Mouse (Mus musculus): ENCODE measurements around the gene Dnaja3. TPM values are rescaled to one million over a fixed set of nuclear protein-coding genes. Genes with fewer than 3 reads are reported as not detected.

Gene Dnaja3
- total RNA-seq, 1 experiment from 2014 or later: 24.2 TPM

- no peak for ATAC-seq (ENCODE audit: extremely low read depth, insufficient number of reproducible peaks, low FRiP score, poor library complexity, severe bottlenecking)
Measured at GRCm38 (mm10) chr16:4742186-4742585, 102.4 kb downstream of the Dnaja3 start.

- ATAC-seq (ENCODE audit: extremely low read depth, insufficient number of reproducible peaks, low FRiP score, poor library complexity, severe bottlenecking): no peak
Measured at GRCm38 (mm10) chr16:4752155-4752554, 112.4 kb downstream of the Dnaja3 start.

GRCm38 (mm10) chr16:4754045-4754444, 114.3 kb downstream of the Dnaja3 start:
- no peak for ATAC-seq (ENCODE audit: extremely low read depth, insufficient number of reproducible peaks, low FRiP score, poor library complexity, severe bottlenecking)

GRCm38 (mm10) chr16:4756660-4757335, 117.0 kb downstream of the Dnaja3 start:
- ATAC-seq (ENCODE audit: extremely low read depth, insufficient number of reproducible peaks, low FRiP score, poor library complexity, severe bottlenecking): peak; percentile 72

Other genes with a start within 250 kb of the Dnaja3 start
- 2.3 and 2.6 TPM in 2 replicates for gene Adcy9, start 219.5 kb upstream of the Dnaja3 start, total RNA-seq (2017)
- gene Srl, start 98.2 kb upstream of the Dnaja3 start, total RNA-seq (2017): 0.35 and 1.8 TPM in 2 replicates
- gene Tfap4, start 80.1 kb upstream of the Dnaja3 start, total RNA-seq (2017): 8.0 and 8.5 TPM in 2 replicates
- not detected in 2 replicates for gene Glis2, start 45.3 kb upstream of the Dnaja3 start, total RNA-seq (2017)
- 14.2 and 15.4 TPM in 2 replicates for gene Pam16, start 15.0 kb upstream of the Dnaja3 start, total RNA-seq (2017)
- 0.12 and 1.4 TPM in 2 replicates for gene Vasn, start within 50 bp of the Dnaja3 start, total RNA-seq (2017)
- 59.7 and 65.6 TPM in 2 replicates for gene Coro7, start 39.8 kb downstream of the Dnaja3 start, total RNA-seq (2017)
- 12.0 and 12.3 TPM in 2 replicates for gene Nmral1, start 79.4 kb downstream of the Dnaja3 start, total RNA-seq (2017)
- gene Hmox2, start 86.4 kb downstream of the Dnaja3 start, total RNA-seq (2017): 70.6 and 97.2 TPM in 2 replicates
- gene Cdip1, start 150.3 kb downstream of the Dnaja3 start, total RNA-seq (2017): 22.6 and 23.4 TPM in 2 replicates
- 0.58 and 2.6 TPM in 2 replicates for gene 4930562C15Rik, start 195.4 kb downstream of the Dnaja3 start, total RNA-seq (2017)
- gene Ubald1, start 240.3 kb downstream of the Dnaja3 start, total RNA-seq (2017): 33.1 and 36.3 TPM in 2 replicates
- gene Mgrn1, start 246.3 kb downstream of the Dnaja3 start, total RNA-seq (2017): 78.8 and 85.0 TPM in 2 replicates